Mouse (Mus musculus): ENCODE measurements around the gene U2af1. TPM values are rescaled to one million over a fixed set of nuclear protein-coding genes. Genes with fewer than 3 reads are reported as not detected.

U2af1 gene
- polyA plus RNA-seq, 1 experiment from 2014 or later: 261 TPM

GRCm38 (mm10) chr17:31671698-31672097, 13.0 kb upstream of the U2af1 start:
- Histone ChIP-seq H3K4me2 (ENCODE audit: low read depth, low read length) (no peak overlapping the region), H3K27ac (ENCODE audit: low read length) (no peak overlapping the region), H3K4me3 (replicated peaks; ENCODE audit: low read length) (no peak overlapping the region), H3K4me1 (ENCODE audit: control insufficient read depth, insufficient read depth, low read length) (no peaks in the 10 kb centered on the region), H3K9me3 (replicated peaks; ENCODE audit: control insufficient read depth, low read length) (no peaks in the 10 kb centered on the region), H3K9ac (ENCODE audit: low read length) (no peak overlapping the region), H3K36me3 (ENCODE audit: control insufficient read depth, insufficient read depth, low read length) (no peaks in the 10 kb centered on the region), H3K27me3 (ENCODE audit: control insufficient read depth, insufficient read depth, low read length) (no peaks in the 10 kb centered on the region)
- WGBS: 76% methylated on average over 8 of the region's 8 CpGs
- ATAC-seq (ENCODE audit: insufficient read depth, low FRiP score): no peak

GRCm38 (mm10) chr17:31670163-31670562, 11.5 kb upstream of the U2af1 start:
- no peaks in the 10 kb centered on the region for H3K27me3 ChIP-seq (ENCODE audit: control insufficient read depth, insufficient read depth, low read length)
- WGBS: 56% methylated on average over 11 of the region's 11 CpGs

GRCm38 (mm10) chr17:31668306-31668705, 9.6 kb upstream of the U2af1 start:
- H3K9me3 ChIP-seq (replicated peaks; ENCODE audit: control insufficient read depth, low read length): no peaks in the 10 kb centered on the region

More at GRCm38 (mm10) chr17:31670163-31670562, 11.5 kb upstream of the U2af1 start:
- no peak overlapping the region for H3K4me2 ChIP-seq (ENCODE audit: low read depth, low read length)
- no peak overlapping the region for H3K27ac ChIP-seq (ENCODE audit: low read length)
- no peak for ATAC-seq (ENCODE audit: insufficient read depth, low FRiP score)
- no peak overlapping the region for H3K9ac ChIP-seq (ENCODE audit: low read length)
- no peaks in the 10 kb centered on the region for H3K4me1 ChIP-seq (ENCODE audit: control insufficient read depth, insufficient read depth, low read length)
- no peaks in the 10 kb centered on the region for H3K36me3 ChIP-seq (ENCODE audit: control insufficient read depth, insufficient read depth, low read length)
- no peak overlapping the region for H3K4me3 ChIP-seq (replicated peaks; ENCODE audit: low read length)
- no peaks in the 10 kb centered on the region for H3K9me3 ChIP-seq (replicated peaks; ENCODE audit: control insufficient read depth, low read length)

GRCm38 (mm10) chr17:31664760-31665159, 6.1 kb upstream of the U2af1 start:
- no peak overlapping the region for H3K4me3 ChIP-seq (replicated peaks; ENCODE audit: low read length)
- WGBS: 7% methylated on average over 4 of the region's 4 CpGs
- no peaks in the 10 kb centered on the region for H3K9me3 ChIP-seq (replicated peaks; ENCODE audit: control insufficient read depth, low read length)

More at GRCm38 (mm10) chr17:31668306-31668705, 9.6 kb upstream of the U2af1 start:
- H3K27ac ChIP-seq (ENCODE audit: low read length): no peak overlapping the region
- H3K4me1 ChIP-seq (ENCODE audit: control insufficient read depth, insufficient read depth, low read length): no peaks in the 10 kb centered on the region; the same call in 1 of the 2 replicates
- H3K4me2 ChIP-seq (ENCODE audit: low read depth, low read length): no peak overlapping the region
- 63% methylated on average over 8 of the region's 9 CpGs for WGBS
- no peak overlapping the region for H3K4me3 ChIP-seq (replicated peaks; ENCODE audit: low read length)
- no peaks in the 10 kb centered on the region for H3K27me3 ChIP-seq (ENCODE audit: control insufficient read depth, insufficient read depth, low read length)
- no peak for ATAC-seq (ENCODE audit: insufficient read depth, low FRiP score)
- H3K36me3 ChIP-seq (ENCODE audit: control insufficient read depth, insufficient read depth, low read length): no peaks in the 10 kb centered on the region
- H3K9ac ChIP-seq (ENCODE audit: low read length): no peak overlapping the region

GRCm38 (mm10) chr17:31662855-31663254, 4.2 kb upstream of the U2af1 start:
- H3K27me3 ChIP-seq (ENCODE audit: control insufficient read depth, insufficient read depth, low read length): no peaks in the 10 kb centered on the region
- H3K36me3 ChIP-seq (ENCODE audit: control insufficient read depth, insufficient read depth, low read length): no peaks in the 10 kb centered on the region
- H3K9ac ChIP-seq (ENCODE audit: low read length): no peak overlapping the region
- no peak overlapping the region for H3K4me3 ChIP-seq (replicated peaks; ENCODE audit: low read length)
- H3K27ac ChIP-seq (ENCODE audit: low read length): no peak overlapping the region
- no peaks in the 10 kb centered on the region for H3K9me3 ChIP-seq (replicated peaks; ENCODE audit: control insufficient read depth, low read length)
- H3K4me1 ChIP-seq (ENCODE audit: control insufficient read depth, insufficient read depth, low read length): peaks cover 4% of the 10 kb centered on the region
- no peak overlapping the region for H3K4me2 ChIP-seq (ENCODE audit: low read depth, low read length)
- no peak for ATAC-seq (ENCODE audit: insufficient read depth, low FRiP score)

More at GRCm38 (mm10) chr17:31664760-31665159, 6.1 kb upstream of the U2af1 start:
- Histone ChIP-seq H3K27ac (ENCODE audit: low read length) (no peak overlapping the region), H3K27me3 (ENCODE audit: control insufficient read depth, insufficient read depth, low read length) (no peaks in the 10 kb centered on the region), H3K36me3 (ENCODE audit: control insufficient read depth, insufficient read depth, low read length) (no peaks in the 10 kb centered on the region), H3K9ac (ENCODE audit: low read length) (no peak overlapping the region), H3K4me2 (ENCODE audit: low read depth, low read length) (no peak overlapping the region), H3K4me1 (ENCODE audit: control insufficient read depth, insufficient read depth, low read length) (no peaks in the 10 kb centered on the region; the same call in 1 of the 2 replicates)
- ATAC-seq (ENCODE audit: insufficient read depth, low FRiP score): peak; percentile 90; the same call in 1 of the 2 replicates

- H3K9ac ChIP-seq (ENCODE audit: low read length): no peak overlapping the region
These were observed 2.1 kb upstream of the U2af1 start for GRCm38 (mm10) chr17:31660661-31661250.

GRCm38 (mm10) chr17:31658136-31658467, 590 bp downstream of the U2af1 start:
- H3K4me2 ChIP-seq (ENCODE audit: low read depth, low read length): peak overlapping the region; percentile 82
- peak overlapping the region; percentile 77 for H3K4me3 ChIP-seq (replicated peaks; ENCODE audit: low read length)
- H3K36me3 ChIP-seq (ENCODE audit: control insufficient read depth, insufficient read depth, low read length): peaks cover 17% of the 10 kb centered on the region; the same call in 1 of the 2 replicates
- WGBS: 0% methylated on average over 27 of the region's 27 CpGs
- peaks cover 31% of the 10 kb centered on the region for H3K4me1 ChIP-seq (ENCODE audit: control insufficient read depth, insufficient read depth, low read length)
- ATAC-seq (ENCODE audit: insufficient read depth, low FRiP score): no peak
- H3K9me3 ChIP-seq (replicated peaks; ENCODE audit: control insufficient read depth, low read length): no peaks in the 10 kb centered on the region
- peak overlapping the region; percentile 98 for H3K9ac ChIP-seq (ENCODE audit: low read length)
- peak overlapping the region; percentile 75 for H3K27ac ChIP-seq (ENCODE audit: low read length)
- no peaks in the 10 kb centered on the region for H3K27me3 ChIP-seq (ENCODE audit: control insufficient read depth, insufficient read depth, low read length)

More at GRCm38 (mm10) chr17:31660661-31661250, 2.1 kb upstream of the U2af1 start:
- Histone ChIP-seq H3K4me1 (ENCODE audit: control insufficient read depth, insufficient read depth, low read length) (peaks cover 20% of the 10 kb centered on the region), H3K9me3 (replicated peaks; ENCODE audit: control insufficient read depth, low read length) (no peaks in the 10 kb centered on the region), H3K36me3 (ENCODE audit: control insufficient read depth, insufficient read depth, low read length) (no peaks in the 10 kb centered on the region), H3K27me3 (ENCODE audit: control insufficient read depth, insufficient read depth, low read length) (no peaks in the 10 kb centered on the region), H3K27ac (ENCODE audit: low read length) (no peak overlapping the region), H3K4me3 (replicated peaks; ENCODE audit: low read length) (no peak overlapping the region), H3K4me2 (ENCODE audit: low read depth, low read length) (no peak overlapping the region)
- ATAC-seq (ENCODE audit: insufficient read depth, low FRiP score): no peak
- 76% methylated on average over 8 of the region's 8 CpGs for WGBS

- Histone ChIP-seq H3K4me3 (replicated peaks; ENCODE audit: low read length) (peak overlapping the region; percentile 77), H3K27ac (ENCODE audit: low read length) (peak overlapping the region; percentile 75), H3K36me3 (ENCODE audit: control insufficient read depth, insufficient read depth, low read length) (peaks cover 22% of the 10 kb centered on the region; the same call in 1 of the 2 replicates), H3K27me3 (ENCODE audit: control insufficient read depth, insufficient read depth, low read length) (no peaks in the 10 kb centered on the region), H3K9me3 (replicated peaks; ENCODE audit: control insufficient read depth, low read length) (no peaks in the 10 kb centered on the region), H3K9ac (ENCODE audit: low read length) (peak overlapping the region; percentile 98), H3K4me2 (ENCODE audit: low read depth, low read length) (peak overlapping the region; percentile 82), H3K4me1 (ENCODE audit: control insufficient read depth, insufficient read depth, low read length) (peaks cover 31% of the 10 kb centered on the region)
- 37% methylated on average over 12 of the region's 12 CpGs for WGBS
- no peak for ATAC-seq (ENCODE audit: insufficient read depth, low FRiP score)
These were observed 1.3 kb downstream of the U2af1 start for GRCm38 (mm10) chr17:31657141-31657983.

GRCm38 (mm10) chr17:31656682-31657081, 2.0 kb downstream of the U2af1 start:
- H3K4me1 ChIP-seq (ENCODE audit: control insufficient read depth, insufficient read depth, low read length): peaks cover 31% of the 10 kb centered on the region
- H3K27me3 ChIP-seq (ENCODE audit: control insufficient read depth, insufficient read depth, low read length): no peaks in the 10 kb centered on the region
- H3K4me3 ChIP-seq (replicated peaks; ENCODE audit: low read length): no peak overlapping the region
- 0 out of 2 replicates have a peak overlapping the region, but pooled peaks have one; percentile 82 for H3K4me2 ChIP-seq (ENCODE audit: low read depth, low read length)
- H3K27ac ChIP-seq (ENCODE audit: low read length): no peak overlapping the region
- peaks cover 28% of the 10 kb centered on the region; the same call in 1 of the 2 replicates for H3K36me3 ChIP-seq (ENCODE audit: control insufficient read depth, insufficient read depth, low read length)
- 84% methylated on average over 5 of the region's 5 CpGs for WGBS
- ATAC-seq (ENCODE audit: insufficient read depth, low FRiP score): no peak
- no peaks in the 10 kb centered on the region for H3K9me3 ChIP-seq (replicated peaks; ENCODE audit: control insufficient read depth, low read length)
- H3K9ac ChIP-seq (ENCODE audit: low read length): no peak overlapping the region

All from stomach, embryonic 16.5 days (tissue).